Mouse (Mus musculus): Measurements from ENCODE around the gene Lrrc66. TPM values are rescaled to one million over a fixed set of nuclear protein-coding genes. Genes with fewer than 3 reads are reported as not detected.

The Lrrc66 gene
- not detected in 2 replicates for polyA plus RNA-seq (2014; fragmentation: Nextera tagmentation; extraction: Ambion mirVana)

DNA sequence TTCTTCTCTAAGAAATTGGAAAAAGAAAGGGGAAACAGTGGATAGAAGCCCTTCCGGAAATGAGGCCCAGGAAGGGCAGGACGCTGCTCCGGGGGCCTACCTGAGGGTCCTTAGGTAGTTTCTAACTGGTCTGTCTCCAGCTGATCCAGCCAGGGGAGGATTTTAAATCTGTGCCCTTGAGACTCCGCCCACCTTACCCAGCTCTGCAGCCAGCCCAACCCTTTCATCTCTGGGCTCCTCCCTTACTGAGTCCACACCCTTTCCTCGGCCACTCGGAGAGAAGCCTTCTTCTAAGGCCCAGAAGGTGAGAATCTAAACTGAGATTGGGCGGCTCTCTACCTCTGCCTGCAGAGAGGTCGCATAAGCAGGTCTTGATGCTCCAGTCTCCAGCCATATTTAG is at the start of gene Lrrc66:
TSS of gene Lrrc66 (minus strand) at position 236 of the 400 bp plus-strand sequence.
- WGBS = 80% methylated on average over 8 of the region's 8 CpGs
- H3K4me2 ChIP-seq (ENCODE audit: low read depth) = no peak within 1 kb of the TSS
- H3K9ac ChIP-seq (ENCODE audit: low read length) = no peak within 1 kb of the TSS
- H3K4me1 ChIP-seq (ENCODE audit: control insufficient read depth, insufficient read depth, low read length) = no peaks in the 10 kb centered on the region
- no peak for DNase-seq (ENCODE audit: low spot score)
- no peak within 1 kb of the TSS for H3K27ac ChIP-seq (ENCODE audit: low read depth, low read length)
- peaks cover 8% of the 10 kb centered on the region for H3K36me3 ChIP-seq (ENCODE audit: control insufficient read depth, insufficient read depth, low read length)
- ATAC-seq (ENCODE audit: insufficient read depth, low FRiP score, low TSS enrichment) = no peak
- no peaks in the 10 kb centered on the region for H3K27me3 ChIP-seq (ENCODE audit: control insufficient read depth, insufficient read depth, low read length)
- H3K4me3 ChIP-seq (ENCODE audit: low read depth, low read length) = no peak within 1 kb of the TSS
- 0 out of 2 replicates have a peak, but pooled peaks cover 2% of the 10 kb centered on the region for H3K9me3 ChIP-seq (ENCODE audit: control insufficient read depth, low read length)

DNA sequence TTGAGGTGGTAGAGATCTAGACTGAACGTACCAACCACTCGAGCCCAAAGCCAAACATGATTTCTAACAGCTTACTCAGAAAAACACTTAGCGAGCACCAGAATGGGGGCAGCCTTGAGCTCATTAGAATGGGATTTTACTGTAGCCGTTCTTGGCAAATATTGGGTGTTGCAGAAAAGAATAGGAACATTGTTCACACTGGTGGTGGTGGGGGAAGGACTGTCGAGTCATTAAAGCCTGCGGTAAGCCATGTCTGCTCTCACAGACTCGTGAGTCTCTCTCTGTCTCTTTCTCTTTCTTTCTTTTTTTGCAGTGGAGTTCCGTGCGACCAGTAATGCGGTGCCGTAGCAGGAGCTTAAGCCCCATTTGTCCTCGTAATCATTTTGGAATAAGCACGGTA is 44.3 kb upstream of the Lrrc66 start:
- no peak overlapping the region for H3K4me3 ChIP-seq (ENCODE audit: low read depth, low read length)
- no peak overlapping the region for H3K9ac ChIP-seq (ENCODE audit: low read length)
- no peaks in the 10 kb centered on the region for H3K4me1 ChIP-seq (ENCODE audit: control insufficient read depth, insufficient read depth, low read length)
- H3K27me3 ChIP-seq (ENCODE audit: control insufficient read depth, insufficient read depth, low read length) = no peaks in the 10 kb centered on the region
- no peak for ATAC-seq (ENCODE audit: insufficient read depth, low FRiP score, low TSS enrichment)
- no peaks in the 10 kb centered on the region for H3K36me3 ChIP-seq (ENCODE audit: control insufficient read depth, insufficient read depth, low read length)
- no peak overlapping the region for H3K4me2 ChIP-seq (ENCODE audit: low read depth)
- no peaks in the 10 kb centered on the region for H3K9me3 ChIP-seq (ENCODE audit: control insufficient read depth, low read length)
- no peak overlapping the region for H3K27ac ChIP-seq (ENCODE audit: low read depth, low read length)
- DNase-seq (ENCODE audit: low spot score) = no peak
- 79% methylated on average over 13 of the region's 13 CpGs for WGBS

DNA sequence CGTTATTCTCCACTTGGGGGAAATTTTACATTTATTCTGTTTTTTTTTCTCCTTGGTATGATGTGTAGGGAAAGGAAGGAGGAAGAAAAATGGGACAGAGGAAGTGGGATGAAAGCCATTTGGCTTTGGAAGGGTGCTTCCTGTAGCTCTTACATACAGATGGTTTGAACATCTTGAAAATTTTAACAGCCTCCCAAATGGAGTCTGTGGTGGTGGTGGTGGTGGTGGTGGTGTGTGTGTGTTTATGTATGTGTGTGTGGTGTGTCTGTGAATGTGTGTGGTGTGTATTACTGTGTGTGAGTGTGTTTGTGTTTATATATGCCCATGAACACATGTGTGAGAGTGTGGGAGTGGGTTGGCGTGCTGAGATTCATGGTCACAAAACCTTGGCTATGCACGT is 43.3 kb upstream of the Lrrc66 start:
- H3K36me3 ChIP-seq (ENCODE audit: control insufficient read depth, insufficient read depth, low read length) = no peaks in the 10 kb centered on the region
- no peak overlapping the region for H3K9ac ChIP-seq (ENCODE audit: low read length)
- H3K4me1 ChIP-seq (ENCODE audit: control insufficient read depth, insufficient read depth, low read length) = no peaks in the 10 kb centered on the region
- H3K4me2 ChIP-seq (ENCODE audit: low read depth) = no peak overlapping the region
- DNase-seq (ENCODE audit: low spot score) = no peak
- no peak for ATAC-seq (ENCODE audit: insufficient read depth, low FRiP score, low TSS enrichment)
- 89% methylated on average over 3 of the region's 3 CpGs for WGBS
- H3K4me3 ChIP-seq (ENCODE audit: low read depth, low read length) = no peak overlapping the region
- no peaks in the 10 kb centered on the region for H3K9me3 ChIP-seq (ENCODE audit: control insufficient read depth, low read length)
- no peak overlapping the region for H3K27ac ChIP-seq (ENCODE audit: low read depth, low read length)
- no peaks in the 10 kb centered on the region for H3K27me3 ChIP-seq (ENCODE audit: control insufficient read depth, insufficient read depth, low read length)

DNA sequence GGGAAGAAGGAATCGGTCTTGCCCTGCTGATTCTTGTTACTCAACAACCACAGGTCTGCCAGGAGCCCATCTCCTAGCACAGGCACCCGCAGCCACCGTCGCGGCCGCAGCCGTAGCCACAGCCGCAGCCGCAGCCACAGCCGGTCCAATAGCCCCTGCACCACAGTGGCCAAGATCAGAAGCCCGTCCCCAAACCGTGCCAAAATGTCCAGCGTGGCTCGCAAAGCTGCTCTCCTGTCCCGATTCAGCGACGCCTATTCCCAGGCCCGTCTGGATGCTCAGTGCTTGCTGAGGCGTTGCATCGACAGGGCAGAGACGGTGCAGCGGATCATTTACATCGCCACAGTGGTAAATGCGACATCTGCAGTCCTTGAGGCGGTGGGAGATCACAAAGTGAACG is 37.1 kb upstream of the Lrrc66 start:
- H3K9ac ChIP-seq (ENCODE audit: low read length) = peak overlapping the region; percentile 8; the same call in 1 of the 2 replicates
- H3K4me1 ChIP-seq (ENCODE audit: control insufficient read depth, insufficient read depth, low read length) = no peaks in the 10 kb centered on the region
- ATAC-seq (ENCODE audit: insufficient read depth, low FRiP score, low TSS enrichment) (no peak), DNase-seq (ENCODE audit: low spot score) (no peak)
- no peaks in the 10 kb centered on the region for H3K27me3 ChIP-seq (ENCODE audit: control insufficient read depth, insufficient read depth, low read length)
- no peak overlapping the region for H3K4me3 ChIP-seq (ENCODE audit: low read depth, low read length)
- 0 out of 2 replicates have a peak overlapping the region, but pooled peaks have one; percentile 7 for H3K4me2 ChIP-seq (ENCODE audit: low read depth)
- no peaks in the 10 kb centered on the region for H3K36me3 ChIP-seq (ENCODE audit: control insufficient read depth, insufficient read depth, low read length)
- WGBS = 45% methylated on average over 26 of the region's 26 CpGs
- no peaks in the 10 kb centered on the region for H3K9me3 ChIP-seq (ENCODE audit: control insufficient read depth, low read length)
- no peak overlapping the region for H3K27ac ChIP-seq (ENCODE audit: low read depth, low read length)

DNA sequence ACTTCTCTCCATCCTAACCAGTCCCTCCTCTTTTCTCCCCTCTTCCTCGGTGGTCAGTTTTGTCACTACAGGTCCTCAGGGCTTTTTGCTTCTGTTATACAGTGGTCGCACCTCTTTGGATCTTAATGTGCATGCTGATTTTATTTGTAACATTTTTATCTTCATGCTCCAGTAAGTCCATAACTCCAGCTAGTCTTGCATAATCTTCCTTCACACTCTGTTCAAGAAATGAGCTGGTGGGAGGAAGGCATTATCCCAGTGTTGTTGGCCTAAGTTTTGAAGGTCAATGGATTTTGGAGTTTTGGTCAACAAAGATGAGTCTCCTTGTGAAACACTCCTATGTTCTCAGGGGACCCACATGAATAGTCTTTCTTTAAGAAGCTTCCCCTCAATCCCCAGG is 35.6 kb upstream of the Lrrc66 start:
- 87% methylated on average over 2 of the region's 2 CpGs for WGBS
- Histone ChIP-seq H3K4me2 (ENCODE audit: low read depth) (no peak overlapping the region), H3K27me3 (ENCODE audit: control insufficient read depth, insufficient read depth, low read length) (no peaks in the 10 kb centered on the region), H3K9me3 (ENCODE audit: control insufficient read depth, low read length) (no peaks in the 10 kb centered on the region), H3K36me3 (ENCODE audit: control insufficient read depth, insufficient read depth, low read length) (no peaks in the 10 kb centered on the region), H3K4me3 (ENCODE audit: low read depth, low read length) (no peak overlapping the region), H3K27ac (ENCODE audit: low read depth, low read length) (no peak overlapping the region), H3K4me1 (ENCODE audit: control insufficient read depth, insufficient read depth, low read length) (no peaks in the 10 kb centered on the region), H3K9ac (ENCODE audit: low read length) (no peak overlapping the region)
- ATAC-seq (ENCODE audit: insufficient read depth, low FRiP score, low TSS enrichment) (no peak), DNase-seq (ENCODE audit: low spot score) (no peak)

DNA sequence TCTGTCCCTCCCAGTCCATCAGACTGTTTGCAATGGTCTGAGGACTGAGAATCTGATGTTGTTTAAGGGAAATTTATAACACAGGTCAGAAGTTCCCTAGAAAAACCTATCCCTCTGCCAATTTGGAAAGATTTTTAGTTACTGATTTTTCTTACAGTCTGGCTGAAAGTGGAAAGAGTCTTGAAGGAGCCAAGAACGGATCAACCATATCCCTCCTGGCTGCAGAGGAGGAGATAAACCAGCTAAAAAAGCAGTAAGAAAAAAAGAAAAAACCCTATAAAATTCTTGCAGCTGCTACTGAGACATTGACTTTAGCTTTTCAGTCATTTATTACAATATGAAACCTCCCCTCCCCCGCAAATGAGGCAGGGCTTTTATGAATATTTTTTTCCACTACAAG is 34.4 kb upstream of the Lrrc66 start:
- no peak for ATAC-seq (ENCODE audit: insufficient read depth, low FRiP score, low TSS enrichment)
- H3K4me2 ChIP-seq (ENCODE audit: low read depth) = no peak overlapping the region
- no peak for DNase-seq (ENCODE audit: low spot score)

DNA sequence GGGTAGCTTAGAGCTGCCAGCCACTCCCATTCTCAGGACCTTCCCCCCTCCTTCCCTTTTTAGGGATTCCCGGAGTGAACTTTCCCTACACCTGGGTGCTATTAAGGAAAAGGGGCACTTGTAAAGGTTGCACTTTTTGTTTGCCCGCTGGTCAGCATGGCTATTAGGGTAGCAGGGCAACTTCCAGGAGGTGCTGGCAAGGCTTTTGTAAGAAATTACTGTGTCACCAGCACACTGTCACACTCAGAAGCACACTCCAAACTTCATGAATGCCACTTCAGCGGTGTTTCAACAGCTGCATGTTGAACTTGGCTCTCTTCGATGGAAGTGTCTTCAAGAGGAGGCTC is 19.5 kb upstream of the Lrrc66 start:
- Histone ChIP-seq H3K4me2 (ENCODE audit: low read depth) (peak overlapping the region; percentile 95), H3K27ac (ENCODE audit: low read depth, low read length) (no peak overlapping the region), H3K27me3 (ENCODE audit: control insufficient read depth, insufficient read depth, low read length) (peaks cover 46% of the 10 kb centered on the region), H3K4me3 (ENCODE audit: low read depth, low read length) (peak overlapping the region; percentile 44; the same call in 1 of the 2 replicates), H3K9ac (ENCODE audit: low read length) (no peak overlapping the region), H3K36me3 (ENCODE audit: control insufficient read depth, insufficient read depth, low read length) (no peaks in the 10 kb centered on the region), H3K4me1 (ENCODE audit: control insufficient read depth, insufficient read depth, low read length) (peaks cover 13% of the 10 kb centered on the region), H3K9me3 (ENCODE audit: control insufficient read depth, low read length) (no peaks in the 10 kb centered on the region)
- WGBS = 0% methylated on average over 4 of the region's 4 CpGs
- DNase-seq (ENCODE audit: low spot score) (peak; percentile 28), ATAC-seq (ENCODE audit: insufficient read depth, low FRiP score, low TSS enrichment) (no peak)

More for the DNA sequence above, 34.4 kb upstream of the Lrrc66 start:
- no peaks in the 10 kb centered on the region for H3K36me3 ChIP-seq (ENCODE audit: control insufficient read depth, insufficient read depth, low read length)
- no peaks in the 10 kb centered on the region for H3K9me3 ChIP-seq (ENCODE audit: control insufficient read depth, low read length)
- no peaks in the 10 kb centered on the region for H3K4me1 ChIP-seq (ENCODE audit: control insufficient read depth, insufficient read depth, low read length)
- H3K27ac ChIP-seq (ENCODE audit: low read depth, low read length) = no peak overlapping the region
- no peak overlapping the region for H3K9ac ChIP-seq (ENCODE audit: low read length)
- H3K4me3 ChIP-seq (ENCODE audit: low read depth, low read length) = no peak overlapping the region
- 86% methylated on average over 2 of the region's 2 CpGs for WGBS
- H3K27me3 ChIP-seq (ENCODE audit: control insufficient read depth, insufficient read depth, low read length) = no peaks in the 10 kb centered on the region

DNA sequence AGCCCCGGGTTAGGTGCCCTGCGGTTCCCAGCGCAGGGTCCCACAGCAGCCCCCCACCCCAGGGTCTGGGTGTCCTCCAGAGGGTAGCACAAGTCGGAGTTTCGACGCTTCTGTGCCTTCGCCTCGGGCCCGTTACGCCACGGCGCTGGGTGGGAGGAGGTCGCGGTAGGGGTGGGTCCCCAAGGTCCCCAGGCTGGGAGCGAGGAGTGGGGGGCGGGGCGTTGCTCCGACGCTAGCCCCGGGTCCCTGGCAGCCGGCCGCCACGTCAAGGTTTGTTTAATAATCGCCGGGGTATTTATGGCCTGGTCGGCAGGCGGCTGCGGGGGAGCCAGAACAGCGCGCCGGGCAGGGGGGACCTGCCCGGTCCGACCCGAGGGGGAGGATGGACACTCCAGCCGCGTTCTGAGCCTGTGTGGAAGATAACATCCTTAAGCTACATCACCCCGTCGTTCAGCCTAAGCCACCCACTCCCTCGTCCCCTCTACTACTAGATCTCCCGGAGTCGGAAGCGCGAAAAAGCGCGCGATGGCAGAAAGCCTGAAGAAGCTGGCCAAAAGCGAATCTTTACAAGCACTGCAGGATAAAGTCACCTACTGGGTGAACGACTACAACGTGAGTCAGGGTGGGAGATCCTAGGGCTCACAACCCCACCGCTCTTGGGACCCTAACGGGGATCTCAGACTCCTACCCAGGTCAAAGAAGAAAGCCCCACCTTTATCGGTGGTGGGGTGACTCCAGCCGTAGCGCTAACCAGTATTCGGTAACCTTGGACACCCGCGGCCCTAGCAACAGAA is 18.9 kb upstream of the Lrrc66 start, which contains the start of gene Spata18:
TSS of gene Spata18 (plus strand) at position 319 of the 794 bp plus-strand sequence.
- peak; percentile 52 for ATAC-seq (ENCODE audit: insufficient read depth, low FRiP score, low TSS enrichment)
- WGBS = under 1% methylated on average over 56 of the region's 57 CpGs

More for the DNA sequence above, 18.9 kb upstream of the Lrrc66 start, which contains the start of gene Spata18:
- H3K9me3 ChIP-seq (ENCODE audit: control insufficient read depth, low read length) = no peaks in the 10 kb centered on the region
- H3K4me1 ChIP-seq (ENCODE audit: control insufficient read depth, insufficient read depth, low read length) = peaks cover 13% of the 10 kb centered on the region
- H3K36me3 ChIP-seq (ENCODE audit: control insufficient read depth, insufficient read depth, low read length) = no peaks in the 10 kb centered on the region
- peak within 1 kb of the TSS; percentile 95 for H3K4me2 ChIP-seq (ENCODE audit: low read depth)
- H3K27me3 ChIP-seq (ENCODE audit: control insufficient read depth, insufficient read depth, low read length) = peaks cover 46% of the 10 kb centered on the region
- no peak within 1 kb of the TSS for H3K27ac ChIP-seq (ENCODE audit: low read depth, low read length)
- peak; percentile 52 for DNase-seq (ENCODE audit: low spot score)
- peak within 1 kb of the TSS; percentile 44 for H3K4me3 ChIP-seq (ENCODE audit: low read depth, low read length)
- H3K9ac ChIP-seq (ENCODE audit: low read length) = peak within 1 kb of the TSS; percentile 48

Data from neural tube, embryonic 11.5 days (tissue).